Mouse (Mus musculus): Measurements from ENCODE around the gene A230072I06Rik.

The A230072I06Rik gene

GRCm38 (mm10) chr8:12278663-12279312 is at the start of gene A230072I06Rik:
A230072I06Rik (plus strand) TSS chr8:12278819.
- no peak for DNase-seq (ENCODE audit: low read depth, low spot score)

- DNase-seq (ENCODE audit: low read depth, low spot score), result peak; percentile 11
These were observed 44.6 kb upstream of the A230072I06Rik start for GRCm38 (mm10) chr8:12234039-12234438.

DNA sequence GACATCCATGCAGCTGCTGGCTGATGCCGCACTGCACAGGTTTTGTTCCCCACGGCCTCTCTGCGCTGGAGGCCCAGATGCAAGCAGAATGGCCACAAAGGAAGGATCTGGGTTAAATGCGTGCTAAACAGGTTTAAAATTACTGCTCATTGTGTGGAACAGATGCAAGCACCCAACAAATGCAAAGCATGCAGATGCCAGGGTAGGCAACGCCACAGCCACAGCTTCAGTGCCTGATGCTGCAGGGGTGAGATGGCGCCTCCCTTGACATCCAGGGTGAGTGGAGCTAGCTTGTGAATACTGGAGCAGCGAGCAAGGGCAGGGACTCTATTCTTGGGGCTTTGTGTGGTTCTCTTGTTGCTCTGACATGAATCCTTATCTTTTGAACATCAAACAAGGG is 39.8 kb upstream of the A230072I06Rik start:
- DNase-seq (ENCODE audit: low read depth, low spot score), result no peak

- DNase-seq (ENCODE audit: low read depth, low spot score), result no peak
These were observed 38.5 kb upstream of the A230072I06Rik start for GRCm38 (mm10) chr8:12240143-12240542.

GRCm38 (mm10) chr8:12243746-12244145 is 34.9 kb upstream of the A230072I06Rik start:
- no peak for DNase-seq (ENCODE audit: low read depth, low spot score)

- no peak for DNase-seq (ENCODE audit: low read depth, low spot score)
These were observed 18.7 kb upstream of the A230072I06Rik start for GRCm38 (mm10) chr8:12259890-12260289.

DNA sequence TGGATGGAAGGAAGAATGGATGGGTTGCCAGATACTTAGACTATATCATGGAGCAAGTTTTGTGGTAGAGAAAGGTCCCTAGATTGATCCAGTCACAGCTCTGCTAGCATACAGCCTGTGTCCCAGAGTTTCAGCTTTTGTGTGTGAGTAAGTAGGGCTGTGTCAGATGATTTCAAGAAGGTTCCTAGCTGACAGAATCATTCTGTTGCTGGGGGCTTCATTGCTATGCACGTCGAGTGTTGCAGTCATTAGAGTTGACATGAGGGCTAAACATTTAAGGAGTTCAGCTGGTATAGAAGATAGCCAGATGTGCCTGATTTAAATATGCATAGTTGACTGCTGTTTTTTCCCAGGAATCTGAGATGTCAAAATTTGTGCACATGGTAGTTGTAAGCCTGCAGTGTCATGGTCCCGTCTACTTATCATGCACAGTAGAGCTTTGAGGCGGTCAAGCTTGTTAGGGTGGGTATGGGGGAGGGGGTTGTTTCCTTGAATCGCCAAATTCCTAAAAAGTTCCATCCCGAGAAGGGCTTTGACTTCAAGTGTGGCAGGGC is 18.1 kb upstream of the A230072I06Rik start:
- DNase-seq (ENCODE audit: low read depth, low spot score), result no peak

GRCm38 (mm10) chr8:12261556-12261955 is 17.1 kb upstream of the A230072I06Rik start:
- DNase-seq (ENCODE audit: low read depth, low spot score), result no peak

GRCm38 (mm10) chr8:12264996-12265395 is 13.6 kb upstream of the A230072I06Rik start:
- DNase-seq (ENCODE audit: low read depth, low spot score), result no peak

- DNase-seq (ENCODE audit: low read depth, low spot score), result no peak
These were observed 10.8 kb upstream of the A230072I06Rik start for GRCm38 (mm10) chr8:12267863-12268262.

DNA sequence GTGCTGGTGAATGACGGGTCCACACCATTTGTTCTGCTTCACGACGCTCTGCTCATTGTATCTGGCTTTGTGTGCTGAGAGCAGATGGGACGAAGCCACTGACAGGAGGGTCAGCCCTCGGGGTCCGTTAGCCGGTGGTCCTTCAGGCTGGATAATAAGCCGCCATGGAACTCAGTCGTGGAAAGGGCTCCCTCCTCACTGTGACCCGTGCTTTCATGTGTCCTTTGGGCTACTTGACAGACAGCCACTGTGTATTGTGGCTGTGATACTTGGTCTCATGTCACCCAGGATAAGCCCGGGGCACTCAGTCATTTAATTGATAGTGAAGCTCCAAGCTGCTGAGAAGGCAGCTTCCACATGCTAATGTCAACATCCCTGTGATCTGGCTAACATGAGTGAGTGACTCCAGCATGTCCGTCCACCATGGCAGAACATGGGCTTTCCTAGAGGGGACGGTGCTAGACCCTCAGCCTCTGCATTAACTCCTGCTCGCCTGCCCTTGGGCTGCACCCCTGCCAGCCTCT is 10.3 kb upstream of the A230072I06Rik start:
- DNase-seq (ENCODE audit: low read depth, low spot score), result no peak

- DNase-seq (ENCODE audit: low read depth, low spot score), result no peak
These were observed 1.0 kb downstream of the A230072I06Rik start for GRCm38 (mm10) chr8:12279482-12280192.

DNA sequence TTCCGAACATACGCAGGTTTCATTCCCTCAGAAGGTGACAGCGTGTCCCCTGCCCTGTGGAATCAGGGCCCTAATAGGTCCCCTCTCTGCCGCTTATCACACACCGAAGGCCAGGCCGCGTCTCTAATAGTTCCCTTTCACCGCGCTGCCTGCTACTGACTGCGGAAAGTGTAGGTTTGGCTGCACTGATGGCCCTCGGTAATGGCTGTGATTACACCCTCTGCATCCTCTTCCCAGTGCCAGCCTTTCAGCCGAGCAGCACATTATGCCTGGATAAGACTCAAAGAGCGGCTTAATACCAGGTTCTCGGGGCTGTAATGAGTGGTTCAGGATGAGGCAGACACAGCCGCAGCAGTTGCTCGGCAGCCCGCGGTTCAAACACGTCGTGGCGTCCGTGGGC is 3.5 kb downstream of the A230072I06Rik start:
- DNase-seq (ENCODE audit: low read depth, low spot score), result no peak

GRCm38 (mm10) chr8:12290551-12290950 is 11.9 kb downstream of the A230072I06Rik start:
- no peak for DNase-seq (ENCODE audit: low read depth, low spot score)

GRCm38 (mm10) chr8:12298326-12298950 is 19.8 kb downstream of the A230072I06Rik start:
- no peak for DNase-seq (ENCODE audit: low read depth, low spot score)

DNA sequence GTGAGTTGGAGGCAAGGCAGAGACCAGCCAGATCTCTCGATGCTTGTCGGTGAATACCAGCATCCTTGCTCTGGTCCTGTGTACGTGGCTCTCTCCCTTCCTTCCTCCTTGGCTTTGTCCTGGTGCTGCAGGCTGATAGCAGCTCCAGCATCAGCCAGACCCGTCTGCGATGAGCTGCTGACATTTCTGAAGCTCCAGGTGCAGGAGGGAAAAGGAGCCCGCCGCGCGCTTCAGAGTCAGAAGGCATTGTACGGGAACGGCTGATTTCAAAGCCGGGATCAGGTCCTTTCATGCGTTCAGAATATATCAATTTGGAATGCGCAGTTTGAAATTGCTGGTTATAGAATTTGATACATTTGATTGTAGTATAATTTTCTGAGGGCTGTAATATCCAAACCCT is 23.4 kb downstream of the A230072I06Rik start:
- no peak for DNase-seq (ENCODE audit: low read depth, low spot score)

GRCm38 (mm10) chr8:12312975-12313734 is 34.5 kb downstream of the A230072I06Rik start:
- DNase-seq (ENCODE audit: low read depth, low spot score), result no peak

GRCm38 (mm10) chr8:12314258-12314657 is 35.6 kb downstream of the A230072I06Rik start:
- DNase-seq (ENCODE audit: low read depth, low spot score), result no peak

DNA sequence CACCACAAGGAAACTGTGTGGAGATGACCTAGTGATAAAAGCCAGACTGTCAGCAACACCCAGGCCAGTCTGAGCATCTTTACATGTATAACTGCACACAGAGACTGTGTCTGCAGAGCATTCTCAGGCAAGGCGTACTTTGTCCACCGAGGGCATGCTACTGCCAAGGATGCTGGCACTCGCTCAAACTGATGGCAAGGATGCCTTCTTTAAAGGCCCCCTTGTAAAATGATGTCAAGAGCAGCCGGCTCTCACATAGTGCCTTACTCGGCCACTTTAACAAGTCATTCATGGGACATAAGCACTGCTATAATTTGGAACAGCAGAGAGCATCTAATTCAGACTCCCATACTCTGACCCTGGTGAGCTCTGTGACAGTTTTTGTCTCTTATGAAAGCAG is 36.6 kb downstream of the A230072I06Rik start:
- DNase-seq (ENCODE audit: low read depth, low spot score), result no peak

DNA sequence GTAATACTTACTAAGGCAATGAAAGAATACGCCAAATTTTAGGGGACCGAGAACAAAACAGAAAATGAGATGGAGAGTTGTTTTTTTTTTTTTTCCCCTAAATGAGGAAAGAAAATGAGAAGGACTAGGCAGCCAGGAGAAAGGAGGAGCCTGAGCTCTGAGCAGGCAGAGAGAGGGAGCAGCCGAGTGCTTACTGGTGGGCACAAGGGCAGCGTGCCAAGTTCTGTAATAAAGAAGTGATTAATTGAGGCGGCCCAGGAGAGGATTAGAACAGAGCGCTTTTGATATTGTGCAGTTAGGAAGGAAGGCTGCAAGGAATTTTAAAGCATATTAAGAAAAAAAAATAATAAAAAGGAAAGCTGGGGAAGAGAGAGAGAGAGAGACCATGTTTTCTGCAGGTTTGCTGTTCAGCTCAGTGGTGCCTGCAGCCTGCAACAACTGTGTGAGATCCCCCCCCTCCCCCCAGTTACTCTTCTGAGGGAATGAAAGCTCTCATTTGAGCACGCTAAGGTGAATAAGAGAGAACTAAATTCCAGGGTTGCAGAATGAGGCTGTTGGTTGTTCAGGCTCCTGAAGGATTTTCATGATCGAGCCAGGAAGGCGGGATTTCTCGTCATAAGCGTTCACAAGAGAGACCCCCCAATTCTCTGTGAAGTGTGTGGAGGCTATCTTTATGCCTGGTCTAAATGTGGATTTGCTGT is 41.3 kb downstream of the A230072I06Rik start:
- no peak for DNase-seq (ENCODE audit: low read depth, low spot score)

DNA sequence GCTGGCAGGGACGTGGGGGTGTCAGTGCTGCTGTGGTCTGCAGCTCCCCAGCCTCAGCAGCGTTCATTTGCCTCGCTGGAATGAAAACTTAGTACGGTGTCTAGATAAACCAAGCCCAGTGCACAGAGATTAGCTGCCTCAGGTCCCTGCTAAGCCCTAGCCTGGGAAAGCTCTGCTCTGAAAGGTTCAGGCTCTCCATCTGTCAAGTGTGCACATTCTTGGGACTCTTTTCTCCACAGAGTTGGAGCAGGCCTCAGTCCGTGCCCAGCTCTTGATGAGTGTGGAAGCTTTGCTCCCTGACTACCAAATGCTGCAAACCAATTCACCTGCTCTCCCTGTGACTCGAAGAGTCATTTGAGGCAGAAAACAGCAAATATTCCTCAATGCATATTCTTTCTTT is 43.5 kb downstream of the A230072I06Rik start:
- no peak for DNase-seq (ENCODE audit: low read depth, low spot score)

Data from embryo, embryonic 11.5 days (tissue).